Mouse (Mus musculus) regulatory T cell (primary cell): ENCODE data around the gene Ccdc113.

ENCODE experiments used
- in situ Hi-C: fragments of 300-600 bp; cut with MboI, MseI; formaldehyde crosslinking; loops from one replicate; pipeline ENCODE4 v1.15.1; 2025; ENCODE audit warnings: high pct_unique_total_duplicates

Ccdc113 gene

GRCm38 (mm10) chr8:95533584-95534387, at the start of gene Ccdc113:
Ccdc113 (plus strand) TSS chr8:95534085.
- in situ Hi-C loops, result no loop called here

DNA sequence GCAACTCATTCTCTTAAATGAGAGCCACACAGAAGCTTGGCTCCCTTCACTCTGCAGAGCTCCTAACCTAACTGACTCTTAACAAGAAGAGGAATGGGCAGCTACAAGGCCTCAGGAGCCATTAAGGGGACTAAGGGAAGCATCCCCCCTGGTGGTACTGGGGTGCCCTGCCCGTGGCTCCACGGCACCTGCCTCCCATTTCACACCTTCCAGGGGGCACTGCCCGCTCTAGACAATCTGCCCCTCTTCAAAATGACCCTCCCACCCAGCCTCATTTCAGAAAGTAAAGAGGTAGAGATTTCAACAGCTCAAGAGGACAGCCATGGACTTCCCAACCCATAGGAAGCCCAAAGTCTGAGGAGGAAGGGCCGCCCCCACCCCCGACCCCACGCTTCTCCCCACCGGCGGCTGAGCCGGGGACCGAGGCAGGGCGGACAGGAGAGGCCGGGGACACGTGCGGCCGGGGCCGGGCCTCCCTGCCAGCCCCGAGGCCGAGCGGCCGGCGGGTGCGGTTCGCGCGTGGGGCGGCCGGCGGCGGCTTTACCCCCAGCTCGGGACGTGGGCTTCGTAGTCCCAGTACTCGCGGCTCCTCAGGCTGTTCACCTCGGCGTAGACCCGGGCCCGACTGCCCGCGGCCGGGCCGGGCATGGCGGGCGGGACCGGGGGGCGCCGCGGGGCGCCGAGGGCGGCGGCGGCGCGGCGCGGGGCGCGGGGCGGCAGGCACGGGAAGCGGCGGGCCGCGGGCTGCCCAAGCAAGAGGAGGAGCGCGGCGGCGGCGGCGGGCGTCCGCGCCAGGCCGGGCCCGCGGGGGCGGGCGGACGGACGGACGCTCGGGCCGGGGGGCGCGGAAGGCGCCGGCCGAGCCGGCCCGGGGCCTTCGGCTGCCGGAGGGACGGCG, 45.8 kb upstream of the Ccdc113 start:
- in situ Hi-C loops, result no loop called here

- in situ Hi-C loops, result no loop called here
Observed at GRCm38 (mm10) chr8:95488698-95489332, 45.1 kb upstream of the Ccdc113 start.

DNA sequence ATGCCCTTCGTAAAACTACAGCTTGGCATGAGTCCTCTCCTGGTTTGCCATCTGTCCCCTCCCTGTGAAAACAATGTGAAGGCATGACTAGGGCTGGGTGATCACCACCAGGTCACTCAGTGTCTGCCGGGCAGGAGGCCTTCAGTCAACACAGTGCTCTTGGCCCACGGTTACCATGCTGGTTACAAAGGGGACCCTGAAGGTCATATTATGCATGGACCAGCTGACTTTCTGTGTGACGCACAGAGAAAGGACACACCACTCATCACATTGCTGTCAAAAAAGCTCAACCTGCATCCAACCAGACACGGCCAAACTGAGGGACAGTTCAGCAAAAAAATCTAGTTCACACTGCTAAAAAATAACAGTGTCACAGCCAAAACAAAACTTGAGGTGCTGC, 43.9 kb upstream of the Ccdc113 start, which contains the start of gene Csnk2a2:
Gene Csnk2a2 (minus strand): TSS at position 34 of the 400 bp plus-strand sequence.
- in situ Hi-C loops, result no loop called here

GRCm38 (mm10) chr8:95492057-95492456, 41.8 kb upstream of the Ccdc113 start:
- in situ Hi-C loops, result no loop called here

- in situ Hi-C loops, result no loop called here
Observed at GRCm38 (mm10) chr8:95495444-95495843, 38.4 kb upstream of the Ccdc113 start.

DNA sequence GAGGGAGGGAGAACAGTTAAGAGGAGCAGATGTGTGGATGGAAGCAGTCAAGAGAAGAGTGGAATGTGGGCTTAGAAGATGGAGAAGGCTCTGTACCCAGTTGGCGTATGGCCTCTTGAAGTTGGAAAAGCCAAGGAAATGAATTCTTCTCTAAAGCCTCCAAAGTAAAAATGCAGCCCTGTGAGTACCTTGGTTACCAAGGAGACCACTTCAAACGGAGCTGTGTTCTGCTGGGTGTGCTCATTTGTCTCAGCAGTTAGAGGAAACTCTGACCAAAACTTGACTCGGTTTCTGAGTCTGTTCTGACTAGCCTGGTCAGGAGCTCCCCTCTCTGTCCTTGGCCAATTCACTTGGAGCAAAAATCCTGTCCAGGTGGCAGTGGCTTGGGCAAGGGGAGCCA, 37.5 kb upstream of the Ccdc113 start:
- in situ Hi-C loops, result no loop called here

- in situ Hi-C loops, result no loop called here
Observed at GRCm38 (mm10) chr8:95497821-95498220, 36.1 kb upstream of the Ccdc113 start.

- in situ Hi-C loops, result no loop called here
Observed at GRCm38 (mm10) chr8:95499266-95500064, 34.4 kb upstream of the Ccdc113 start.

GRCm38 (mm10) chr8:95500436-95500835, 33.4 kb upstream of the Ccdc113 start:
- in situ Hi-C loops, result no loop called here

- in situ Hi-C loops, result no loop called here
Observed at GRCm38 (mm10) chr8:95502431-95502830, 31.5 kb upstream of the Ccdc113 start.

- in situ Hi-C loops, result no loop called here
Observed at GRCm38 (mm10) chr8:95504835-95505234, 29.1 kb upstream of the Ccdc113 start.

- in situ Hi-C loops, result no loop called here
Observed at GRCm38 (mm10) chr8:95505606-95506005, 28.3 kb upstream of the Ccdc113 start.

DNA sequence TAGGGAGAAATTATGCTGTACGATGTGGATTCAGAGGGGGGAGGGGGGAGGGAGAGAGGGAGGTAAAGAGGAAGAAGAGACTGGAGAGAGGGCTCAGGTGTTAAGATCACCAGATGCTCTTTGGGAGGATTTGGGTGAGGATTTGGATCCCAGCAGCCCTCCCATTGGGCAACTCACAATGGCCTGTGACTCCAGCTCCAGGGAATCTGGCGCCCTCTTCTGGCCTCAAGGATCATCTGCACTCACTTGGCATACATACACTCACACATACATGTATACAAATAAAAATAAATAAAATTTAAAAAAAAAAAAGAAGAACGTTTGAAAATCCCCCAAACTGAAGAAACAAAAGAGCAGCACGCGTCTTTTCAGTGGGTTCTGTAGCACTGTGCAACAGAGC, 27.6 kb upstream of the Ccdc113 start:
- in situ Hi-C loops, result no loop called here

DNA sequence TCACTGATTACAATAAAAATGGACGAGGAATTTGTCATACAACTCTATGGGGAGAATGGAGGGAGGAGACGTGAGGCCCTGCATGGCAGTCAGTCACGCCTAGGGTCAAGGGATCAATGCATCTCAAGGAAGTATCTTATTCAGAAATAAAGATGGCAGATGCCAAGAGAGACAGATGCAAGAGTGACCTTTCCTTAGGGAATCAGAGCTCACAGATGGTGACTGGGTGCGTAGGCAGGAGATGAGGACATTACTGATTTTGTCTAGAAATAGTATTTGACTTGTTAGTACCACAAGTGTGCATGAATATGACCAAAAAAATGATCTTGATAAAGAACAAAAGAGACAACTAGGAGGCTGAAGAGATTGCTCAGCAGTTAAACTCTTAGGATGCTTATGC, 21.6 kb upstream of the Ccdc113 start:
- in situ Hi-C loops, result no loop called here

- in situ Hi-C loops, result no loop called here
Observed at GRCm38 (mm10) chr8:95513219-95513618, 20.7 kb upstream of the Ccdc113 start.

GRCm38 (mm10) chr8:95516928-95517327, 17.0 kb upstream of the Ccdc113 start:
- in situ Hi-C loops, result no loop called here

- in situ Hi-C loops, result no loop called here
Observed at GRCm38 (mm10) chr8:95523991-95524390, 9.9 kb upstream of the Ccdc113 start.

DNA sequence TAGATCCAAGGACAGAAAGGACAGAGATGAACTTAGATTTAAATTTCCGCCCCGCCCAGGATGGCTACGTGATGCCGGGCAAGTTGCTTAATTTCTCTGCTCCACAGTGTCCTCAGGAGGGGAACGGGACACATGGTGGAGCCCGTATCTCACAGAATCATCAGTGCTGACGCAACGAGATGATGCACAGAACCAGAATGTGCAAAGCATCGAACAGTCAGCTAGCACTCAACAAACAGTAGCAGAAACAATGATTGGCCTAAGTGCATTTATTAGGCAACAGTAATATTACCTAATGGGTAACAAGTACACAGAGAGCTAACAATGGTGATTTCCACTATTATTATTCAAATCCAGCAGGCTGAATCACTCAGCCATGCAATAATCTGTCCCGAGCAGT, 5.7 kb upstream of the Ccdc113 start:
- in situ Hi-C loops, result no loop called here

DNA sequence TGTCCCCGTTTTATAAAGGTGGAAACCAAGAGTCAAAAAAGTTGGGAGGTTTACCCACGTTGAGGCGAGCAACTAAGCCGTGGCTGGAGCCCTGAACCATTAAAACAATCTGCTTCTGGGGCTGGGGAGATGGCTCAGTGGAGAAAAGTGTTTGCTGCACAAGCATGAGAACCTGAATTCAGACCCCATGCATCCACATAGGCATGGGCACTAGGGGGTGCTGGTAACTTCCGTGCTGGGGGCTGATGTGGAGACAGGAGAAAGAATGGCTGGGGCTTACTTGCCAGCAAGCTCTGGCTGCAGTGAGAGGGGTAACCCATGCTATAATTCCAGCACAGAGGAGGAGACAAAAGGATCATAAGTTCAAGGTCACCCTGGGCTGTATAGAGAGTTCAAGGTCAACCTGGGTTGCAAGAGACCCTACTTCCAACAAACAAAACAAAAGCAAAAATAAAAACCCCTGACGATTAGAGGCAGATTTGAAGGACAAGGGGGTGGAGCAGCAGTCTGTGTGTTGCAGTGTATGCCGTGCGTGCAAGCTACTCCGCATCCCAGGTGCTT, 5.1 kb upstream of the Ccdc113 start:
- in situ Hi-C loops, result no loop called here

DNA sequence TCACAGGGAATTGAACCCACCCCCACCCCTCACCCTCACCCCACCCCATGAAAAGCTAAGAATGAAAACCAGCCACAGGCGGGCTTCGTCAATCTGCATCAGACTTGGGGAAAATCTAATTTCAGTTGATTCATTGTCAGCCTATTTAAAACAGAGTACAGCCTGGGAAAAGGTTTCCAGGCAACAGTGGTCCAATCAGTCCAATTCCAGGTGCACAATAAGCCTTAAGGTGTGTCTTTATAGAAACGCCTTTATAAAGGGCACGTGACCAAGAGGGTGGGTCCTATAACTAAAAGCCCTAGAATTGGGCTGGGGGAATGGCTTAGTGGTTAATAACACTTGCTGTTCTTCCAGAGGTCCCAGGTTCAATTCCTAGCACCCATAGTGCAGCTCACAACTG, 1.7 kb upstream of the Ccdc113 start:
- in situ Hi-C loops, result no loop called here
